Mouse (Mus musculus): ENCODE data around the gene Gm3045.
A peak's percentile ranks its signal among the peaks of the same experiment; 100 is the strongest.

The Gm3045 gene

GRCm38 (mm10) chr13:56426365-56426764 lies at the start of gene Gm3045:
TSS of gene Gm3045 (plus strand) at chr13:56426594.
- DNase-seq (ENCODE audit: low spot score) = no peak

GRCm38 (mm10) chr13:56380855-56381685 lies 45.3 kb upstream of the Gm3045 start:
- DNase-seq (ENCODE audit: low spot score) = no peak

DNA sequence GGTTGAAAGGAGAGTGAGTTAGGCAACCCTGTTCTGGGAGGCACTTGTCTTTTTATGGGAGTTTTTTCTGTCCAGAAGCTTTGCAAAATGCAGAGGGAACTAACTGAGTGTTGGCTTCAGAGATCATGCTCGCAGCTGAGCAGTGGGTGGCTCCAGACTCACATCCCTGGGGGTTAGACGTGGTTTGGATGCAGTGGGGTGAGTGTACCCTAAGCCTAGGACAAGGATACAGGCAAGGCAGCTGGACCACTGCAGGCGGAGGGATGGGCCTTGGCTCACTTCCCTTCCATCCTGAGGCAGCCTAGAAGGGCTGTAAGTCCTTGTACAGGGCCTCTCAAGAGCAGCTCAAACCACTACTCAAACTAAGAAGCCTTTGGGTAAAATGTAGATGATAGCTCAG lies 43.0 kb upstream of the Gm3045 start:
- no peak for DNase-seq (ENCODE audit: low spot score)

GRCm38 (mm10) chr13:56386411-56386810 lies 40.0 kb upstream of the Gm3045 start:
- no peak for DNase-seq (ENCODE audit: low spot score)

- DNase-seq (ENCODE audit: low spot score) = no peak
These were observed 39.0 kb upstream of the Gm3045 start for GRCm38 (mm10) chr13:56387374-56387773.

DNA sequence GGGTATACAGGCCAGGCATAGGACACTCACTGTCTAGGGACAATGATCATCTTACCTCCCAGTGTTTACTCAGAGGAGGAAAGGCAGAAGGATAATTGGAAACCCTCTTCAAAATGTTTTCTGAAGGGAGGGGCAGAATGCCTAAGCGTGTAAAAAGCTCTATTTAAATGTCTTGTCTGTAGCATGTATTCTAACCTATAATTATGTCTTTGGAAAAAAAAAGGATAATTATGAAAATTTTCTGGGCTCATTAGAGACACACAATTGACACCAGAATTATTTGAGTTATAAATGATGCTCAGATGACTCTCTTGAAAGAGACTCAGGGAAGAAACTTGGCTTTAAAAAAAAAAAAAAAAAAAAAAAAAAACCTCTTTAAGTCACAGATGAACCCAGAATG lies 38.4 kb upstream of the Gm3045 start:
- no peak for DNase-seq (ENCODE audit: low spot score)

DNA sequence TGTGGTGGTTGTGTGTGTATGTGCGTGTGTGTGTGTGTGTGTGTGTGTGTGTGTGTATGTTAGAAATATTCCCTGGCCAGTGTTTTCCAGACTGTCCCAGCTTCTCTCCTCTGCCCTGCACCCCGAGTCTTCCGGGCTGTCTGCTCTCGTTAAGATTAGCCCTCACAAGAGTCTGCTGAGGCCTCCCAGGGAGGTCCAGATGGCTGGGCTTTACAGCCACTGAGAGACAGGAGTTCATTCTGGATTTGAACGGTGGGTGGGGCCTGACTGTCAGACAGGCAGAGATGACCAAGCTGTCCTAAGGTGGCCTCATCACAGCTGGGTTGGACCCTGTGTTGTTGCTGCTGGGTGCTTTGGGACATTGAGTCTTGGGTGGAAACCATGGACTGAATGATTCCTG lies 28.8 kb upstream of the Gm3045 start:
- DNase-seq (ENCODE audit: low spot score) = no peak

DNA sequence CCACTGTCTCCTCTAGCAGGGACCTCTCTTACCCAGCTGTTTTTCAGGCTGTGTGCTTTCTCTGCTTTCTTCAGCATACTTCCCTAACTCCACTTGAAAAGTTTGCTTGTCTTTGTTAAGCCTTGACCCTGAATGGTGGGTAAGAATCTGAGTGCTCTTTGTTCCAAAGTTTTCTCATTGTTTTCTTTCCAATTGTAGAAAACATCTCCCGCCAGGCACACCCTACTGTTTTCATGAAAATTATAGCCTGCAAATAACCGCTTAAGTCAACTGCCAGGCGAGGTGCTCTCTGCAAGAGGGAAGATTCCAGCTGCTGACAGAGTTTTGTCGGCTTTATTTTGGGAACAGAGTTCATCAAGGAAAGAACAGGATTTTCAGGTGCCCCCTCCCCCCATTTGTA lies 25.2 kb upstream of the Gm3045 start:
- DNase-seq (ENCODE audit: low spot score) = no peak

- DNase-seq (ENCODE audit: low spot score) = no peak
These were observed 22.9 kb upstream of the Gm3045 start for GRCm38 (mm10) chr13:56403381-56404086.

GRCm38 (mm10) chr13:56404511-56405140 lies 21.8 kb upstream of the Gm3045 start:
- DNase-seq (ENCODE audit: low spot score) = no peak

DNA sequence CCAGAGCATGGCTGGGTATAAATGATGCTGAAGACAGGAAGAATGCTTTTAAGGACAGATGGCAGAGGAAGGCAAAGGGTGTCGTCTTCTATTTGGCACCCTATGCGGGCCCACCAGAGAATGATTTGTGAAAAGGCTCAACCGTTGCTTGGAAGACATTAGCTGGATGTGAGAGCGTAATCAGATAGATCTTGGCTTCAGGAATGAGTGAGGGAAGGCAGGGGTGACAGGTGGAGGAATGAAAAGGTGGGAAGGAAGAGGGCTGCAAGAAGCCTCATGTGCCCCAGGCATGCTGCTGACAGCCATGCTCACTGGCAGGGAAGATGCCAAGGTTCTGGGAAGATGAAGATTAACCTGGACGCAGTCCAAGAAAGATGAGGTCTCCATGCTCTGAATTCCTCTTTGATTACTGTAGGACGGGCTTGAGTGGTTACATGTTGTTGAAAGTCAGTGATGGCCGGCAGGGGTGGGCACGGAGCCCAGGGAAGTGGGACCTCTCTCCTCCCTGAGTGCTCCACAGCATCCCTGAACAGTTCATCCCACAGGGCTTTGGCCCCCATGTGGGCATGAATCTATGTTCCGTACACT lies 14.0 kb upstream of the Gm3045 start:
- DNase-seq (ENCODE audit: low spot score) = no peak

DNA sequence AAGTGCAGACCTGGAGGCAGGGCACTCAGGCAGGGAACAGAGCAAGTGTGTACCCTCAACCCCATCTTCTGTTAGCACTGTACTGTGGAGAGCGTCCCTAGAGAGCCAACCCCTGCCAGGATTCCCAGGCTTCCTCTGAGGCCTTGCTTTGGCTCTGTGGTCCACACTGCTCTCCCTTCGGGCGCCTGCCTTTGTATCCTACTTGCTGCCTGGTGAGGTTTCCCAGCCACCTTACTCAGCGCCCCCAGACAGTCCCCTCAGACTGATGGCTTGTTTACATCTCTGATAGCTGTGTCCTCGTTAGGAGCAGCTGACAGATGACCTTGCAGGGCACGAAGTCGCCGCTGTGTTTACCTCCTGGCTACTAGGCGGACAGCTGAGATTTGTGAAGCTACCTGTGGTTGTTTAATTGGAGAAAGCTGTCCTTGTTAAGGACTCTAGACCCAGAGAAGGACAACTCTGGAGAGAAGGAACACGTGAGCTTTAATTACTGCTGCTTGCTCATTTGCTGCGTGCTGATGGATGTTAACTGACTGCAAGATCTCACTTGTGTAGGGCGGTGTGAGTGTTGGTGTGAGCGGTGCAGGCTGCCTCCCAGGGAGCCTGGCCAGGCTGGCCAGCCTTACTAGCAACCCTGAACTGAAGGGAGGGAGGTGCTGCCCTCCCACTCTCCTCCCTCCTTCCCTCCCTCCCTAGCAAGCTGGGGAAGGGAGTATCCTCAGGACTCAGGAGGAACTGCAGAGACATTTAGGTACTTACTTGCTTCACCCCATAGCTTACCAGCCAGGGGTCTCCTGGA lies 7.5 kb upstream of the Gm3045 start:
- peak; percentile 43 for DNase-seq (ENCODE audit: low spot score)

DNA sequence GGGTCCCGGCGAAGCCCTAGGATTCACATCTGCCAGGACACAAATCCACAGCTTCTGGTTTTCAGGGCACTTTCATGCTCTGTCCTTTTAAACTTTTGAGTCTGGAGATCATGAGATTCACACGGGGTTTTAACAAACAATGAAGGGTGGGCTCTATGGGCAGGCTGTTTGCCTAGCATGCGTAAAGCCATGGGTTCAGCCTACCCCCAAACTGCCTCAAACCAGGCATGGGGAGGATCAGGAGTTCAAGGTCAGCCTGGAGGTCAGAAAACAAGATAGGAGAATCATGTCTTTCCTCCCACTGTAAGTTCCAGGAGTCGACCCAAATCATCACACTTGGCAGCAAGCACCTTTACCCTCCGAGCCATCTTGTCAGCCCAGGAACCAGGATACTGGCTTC lies 6.9 kb upstream of the Gm3045 start:
- DNase-seq (ENCODE audit: low spot score) = no peak

DNA sequence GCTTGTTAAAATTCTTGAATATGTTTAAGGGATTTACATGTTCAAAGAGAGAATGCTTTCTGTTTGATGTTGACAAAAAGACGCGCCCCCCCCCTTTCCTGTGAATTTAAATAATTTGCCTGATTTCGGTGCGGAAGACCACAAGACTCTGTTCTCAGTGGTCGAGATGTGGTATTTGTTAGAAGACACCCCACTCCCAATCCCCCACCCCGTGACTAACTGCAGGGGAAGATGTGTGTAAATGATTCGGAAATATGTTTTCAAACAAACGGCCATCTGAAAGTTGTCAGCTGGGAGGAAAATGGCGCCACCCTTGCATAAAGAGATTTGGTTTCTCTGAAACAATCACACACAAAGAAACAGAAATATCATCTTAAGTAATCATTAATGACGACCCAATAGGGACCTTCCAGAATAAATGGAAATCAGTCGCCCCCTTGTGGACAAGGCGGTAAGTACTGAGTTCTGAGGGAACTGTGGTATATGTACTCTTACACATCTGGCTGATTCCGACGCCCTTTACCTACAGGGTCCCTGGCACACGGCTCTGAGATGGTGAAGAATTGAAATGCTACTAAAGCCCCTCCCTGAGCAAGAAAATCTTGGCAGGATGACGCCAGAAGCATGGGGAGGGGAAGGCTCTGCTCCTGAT lies 4.2 kb upstream of the Gm3045 start:
- DNase-seq (ENCODE audit: low spot score) = peak; percentile 61

GRCm38 (mm10) chr13:56425931-56426330 lies 463 bp upstream of the Gm3045 start:
- DNase-seq (ENCODE audit: low spot score) = no peak

- DNase-seq (ENCODE audit: low spot score) = peak; percentile 77
These were observed 2.5 kb downstream of the Gm3045 start for GRCm38 (mm10) chr13:56428724-56429500.

DNA sequence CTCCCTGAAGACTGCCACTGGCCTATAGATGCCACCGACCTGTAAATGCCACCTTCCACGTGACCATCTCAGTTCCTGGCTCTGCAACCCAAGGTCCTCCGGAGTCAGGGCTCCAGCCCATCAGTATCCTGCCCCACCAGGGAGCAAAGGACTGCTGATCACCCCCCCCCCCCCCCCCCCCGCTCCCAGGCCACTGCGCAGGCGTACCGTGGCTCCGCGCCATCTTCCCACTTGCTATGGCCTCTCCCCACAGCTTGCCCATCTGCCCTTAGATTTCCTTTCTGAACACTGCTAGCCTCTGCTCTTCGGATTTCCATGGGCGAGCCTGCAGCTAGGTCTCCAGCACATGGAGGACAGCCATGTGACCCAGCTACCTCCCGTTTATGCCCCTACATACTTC lies 6.1 kb downstream of the Gm3045 start:
- no peak for DNase-seq (ENCODE audit: low spot score)

DNA sequence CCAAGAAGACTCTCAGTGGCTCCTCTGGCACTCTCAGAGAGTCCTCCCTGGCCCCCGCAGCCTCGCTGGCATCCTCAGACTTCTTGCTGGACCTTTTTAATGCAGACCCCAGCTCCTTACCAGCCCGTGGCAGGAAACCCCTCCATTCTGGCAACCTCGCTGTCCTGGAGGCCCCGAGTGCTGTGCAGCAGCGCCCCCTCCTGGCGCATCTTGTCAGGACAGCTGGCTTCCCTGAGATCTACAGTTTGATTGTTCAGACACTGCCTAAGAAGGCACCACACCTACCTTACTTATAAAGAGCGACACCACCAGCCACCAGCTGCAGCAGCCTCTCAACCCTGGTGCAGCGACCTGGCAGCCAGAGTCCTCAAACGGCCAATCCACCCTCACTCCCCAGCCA lies 7.1 kb downstream of the Gm3045 start:
- DNase-seq (ENCODE audit: low spot score) = peak; percentile 71

GRCm38 (mm10) chr13:56434311-56434751 lies 7.9 kb downstream of the Gm3045 start:
- peak; percentile 53 for DNase-seq (ENCODE audit: low spot score)

- no peak for DNase-seq (ENCODE audit: low spot score)
These were observed 9.4 kb downstream of the Gm3045 start for GRCm38 (mm10) chr13:56435615-56436287.

Data from ovary, postnatal 36 days (tissue).